Mouse (Mus musculus): ENCODE data around the gene Platr17.
"Not testable (repeated sequence)": the region's sequence is repeated elsewhere in the genome, so short reads cannot be mapped to it uniquely, and the experiment has no call there.

- not testable (repeated sequence) for TF ChIP-seq CTCF (IDR thresholded peaks at IDR 0.05); POLR2A (IDR thresholded peaks at IDR 0.05; ENCODE audit: insufficient read depth, low read depth, low read length)
Observed at GRCm38 (mm10) chr17:33884320-33884719, 20.6 kb upstream of the Platr17 start.

Measured in heart, adult 2 months (tissue).